Mouse (Mus musculus): ENCODE measurements around the gene Lrp5.

The Lrp5 gene

GRCm38 (mm10) chr19:3556169-3556827 is 130.1 kb downstream of the Lrp5 start:
- DNase-seq (ENCODE audit: low spot score in 2 of 2) = no peak

GRCm38 (mm10) chr19:3554785-3555184 is 131.6 kb downstream of the Lrp5 start:
- no peak for DNase-seq (ENCODE audit: low spot score in 2 of 2)

GRCm38 (mm10) chr19:3551573-3552159 is 134.7 kb downstream of the Lrp5 start:
- DNase-seq (ENCODE audit: low spot score in 2 of 2) = no peak

GRCm38 (mm10) chr19:3550101-3550500 is 136.3 kb downstream of the Lrp5 start:
- DNase-seq (ENCODE audit: low spot score in 2 of 2) = no peak

- no peak for DNase-seq (ENCODE audit: low spot score in 2 of 2)
Observed at GRCm38 (mm10) chr19:3549263-3549662, 137.1 kb downstream of the Lrp5 start.

GRCm38 (mm10) chr19:3548311-3548710 is 138.1 kb downstream of the Lrp5 start:
- DNase-seq (ENCODE audit: low spot score in 2 of 2) = no peak

GRCm38 (mm10) chr19:3544995-3545394 is 141.4 kb downstream of the Lrp5 start:
- DNase-seq (ENCODE audit: low spot score in 2 of 2) = no peak

- no peak for DNase-seq (ENCODE audit: low spot score in 2 of 2)
Observed at GRCm38 (mm10) chr19:3542591-3542990, 143.8 kb downstream of the Lrp5 start.

GRCm38 (mm10) chr19:3540997-3541396 is 145.4 kb downstream of the Lrp5 start:
- no peak for DNase-seq (ENCODE audit: low spot score in 2 of 2)

- no peak for DNase-seq (ENCODE audit: low spot score in 2 of 2)
Observed at GRCm38 (mm10) chr19:3540254-3540653, 146.1 kb downstream of the Lrp5 start.

- DNase-seq (ENCODE audit: low spot score in 2 of 2) = no peak
Observed at GRCm38 (mm10) chr19:3539456-3539855, 146.9 kb downstream of the Lrp5 start.

- DNase-seq (ENCODE audit: low spot score in 2 of 2) = peak; percentile 10 to 19
Observed at GRCm38 (mm10) chr19:3537658-3538057, 148.7 kb downstream of the Lrp5 start.

GRCm38 (mm10) chr19:3534945-3535344 is 151.4 kb downstream of the Lrp5 start:
- no peak for DNase-seq (ENCODE audit: low spot score in 2 of 2)
